Mouse (Mus musculus) lung, embryonic 16.5 days (tissue): ENCODE data around the gene Smap2. TPM values are rescaled to one million over a fixed set of nuclear protein-coding genes. Genes with fewer than 3 reads are reported as not detected.
A peak's percentile ranks its signal among the peaks of the same experiment; 100 is the strongest.

Source experiments
- ATAC-seq: fragments of 200-750 bp; cut with Nextera tagmentation; 2 replicates; pipeline ENCODE4 v1.8.0; 2017; ENCODE audit warnings: low read depth, mild to moderate bottlenecking, moderate library complexity
- H3K27ac ChIP-seq: fragments of 300-500 bp; sonication (generic); 2 replicates; pipeline ENCODE4 v1.5.1; 2014; ENCODE audit warnings: mild to moderate bottlenecking, control low read depth, low read length
- H3K27me3 ChIP-seq: fragments of 300-500 bp; sonication (generic); 2 replicates; pipeline ENCODE4 v1.6.1; 2014; ENCODE audit warnings: low read depth, low read length, mixed read lengths; ENCODE audit not compliant: control insufficient read depth, insufficient read depth
- H3K36me3 ChIP-seq: fragments of 300-500 bp; sonication (generic); 2 replicates; pipeline ENCODE4 v1.6.1; 2014; ENCODE audit warnings: low read length; ENCODE audit not compliant: control insufficient read depth, insufficient read depth
- H3K4me1 ChIP-seq: fragments of 300-500 bp; sonication (generic); replicated peaks from 2 replicates; pipeline ENCODE4 v1.6.1; 2014; ENCODE audit warnings: low read length, mixed read lengths; ENCODE audit not compliant: control insufficient read depth, insufficient read depth
- H3K4me2 ChIP-seq: fragments of 300-500 bp; sonication (generic); 2 replicates; pipeline ENCODE4 v1.6.1; 2014; ENCODE audit warnings: low read depth, low read length, control low read depth
- H3K4me3 ChIP-seq: fragments of 300-500 bp; sonication (generic); 2 replicates; pipeline ENCODE4 v1.5.1; 2014; ENCODE audit warnings: mild to moderate bottlenecking, low read length, control low read depth
- H3K9ac ChIP-seq: fragments of 300-500 bp; sonication (generic); 2 replicates; pipeline ENCODE4 v1.6.1; 2014; ENCODE audit warnings: low read length, control low read depth
- H3K9me3 ChIP-seq: fragments of 300-500 bp; sonication (generic); 2 replicates; pipeline ENCODE4 v1.6.1; 2016; ENCODE audit warnings: low read length; ENCODE audit not compliant: control insufficient read depth
- WGBS: fragments of 180-500 bp; shearing (Covaris S2); extraction: QIAGEN DNeasy Blood & Tissue Kit; methylation state at CpG from one replicate; pipeline ENCODE4 v1.1.7; 2014; 5-methylcytosine and 5-hydroxymethylcytosine counted together
- polyA plus RNA-seq: library from polyadenylated mRNA; unstranded; fragments of >200 nt; fragmentation: Nextera tagmentation; extraction: Ambion mirVana; gene quantifications from 2 replicates; pipeline ENCODE4 v1.2.1, GENCODE M21; 2015

The Smap2 gene
- polyA plus RNA-seq, 1 experiment from 2014 or later: 12.6 TPM

- Histone ChIP-seq H3K9ac (no peak overlapping the region), H3K36me3 (no peaks in the 10 kb centered on the region), H3K4me2 (no peak overlapping the region), H3K4me1 (peaks cover 7% of the 10 kb centered on the region), H3K27me3 (no peaks in the 10 kb centered on the region), H3K4me3 (no peak overlapping the region), H3K9me3 (no peaks in the 10 kb centered on the region), H3K27ac (no peak overlapping the region)
- 76% methylated on average over 11 of the region's 11 CpGs for WGBS
- ATAC-seq: no peak
Measured at GRCm38 (mm10) chr4:121010770-121011549, 6.1 kb downstream of the Smap2 start.

- no peak for ATAC-seq
- Histone ChIP-seq H3K4me3 (no peak overlapping the region), H3K27ac (no peak overlapping the region), H3K9ac (no peak overlapping the region), H3K36me3 (no peaks in the 10 kb centered on the region), H3K4me1 (peaks cover 10% of the 10 kb centered on the region), H3K27me3 (no peaks in the 10 kb centered on the region), H3K4me2 (no peak overlapping the region), H3K9me3 (no peaks in the 10 kb centered on the region)
- WGBS: 66% methylated on average over 5 of the region's 5 CpGs
Measured at GRCm38 (mm10) chr4:121009151-121009550, 7.9 kb downstream of the Smap2 start.

GRCm38 (mm10) chr4:121008071-121008745, 8.8 kb downstream of the Smap2 start:
- Histone ChIP-seq H3K36me3 (no peaks in the 10 kb centered on the region), H3K9ac (no peak overlapping the region), H3K4me3 (no peak overlapping the region), H3K4me1 (peaks cover 18% of the 10 kb centered on the region), H3K27ac (no peak overlapping the region), H3K9me3 (no peaks in the 10 kb centered on the region), H3K4me2 (no peak overlapping the region), H3K27me3 (no peaks in the 10 kb centered on the region)
- no peak for ATAC-seq
- 54% methylated on average over 3 of the region's 3 CpGs for WGBS

GRCm38 (mm10) chr4:121007006-121007405, 10.0 kb downstream of the Smap2 start:
- Histone ChIP-seq H3K27ac (no peak overlapping the region), H3K4me2 (no peak overlapping the region), H3K27me3 (no peaks in the 10 kb centered on the region), H3K36me3 (no peaks in the 10 kb centered on the region), H3K9ac (no peak overlapping the region), H3K4me1 (peaks cover 28% of the 10 kb centered on the region), H3K4me3 (no peak overlapping the region), H3K9me3 (no peaks in the 10 kb centered on the region)
- no peak for ATAC-seq

- H3K4me1 ChIP-seq: peaks cover 29% of the 10 kb centered on the region
- no peak overlapping the region for H3K4me3 ChIP-seq
- H3K27ac ChIP-seq: no peak overlapping the region
- no peak for ATAC-seq
- H3K36me3 ChIP-seq: no peaks in the 10 kb centered on the region
- no peaks in the 10 kb centered on the region for H3K27me3 ChIP-seq
- no peak overlapping the region for H3K9ac ChIP-seq
- 54% methylated on average over 4 of the region's 4 CpGs for WGBS
- H3K4me2 ChIP-seq: no peak overlapping the region
- H3K9me3 ChIP-seq: no peaks in the 10 kb centered on the region
Measured at GRCm38 (mm10) chr4:121004679-121005078, 12.4 kb downstream of the Smap2 start.

GRCm38 (mm10) chr4:121003611-121004091, 13.4 kb downstream of the Smap2 start:
- WGBS: 18% methylated on average over 3 of the region's 3 CpGs
- H3K4me3 ChIP-seq: no peak overlapping the region
- H3K9ac ChIP-seq: no peak overlapping the region
- no peaks in the 10 kb centered on the region for H3K36me3 ChIP-seq
- H3K9me3 ChIP-seq: no peaks in the 10 kb centered on the region
- 0 out of 2 replicates have a peak overlapping the region, but pooled peaks have one; percentile 44 for H3K27ac ChIP-seq
- ATAC-seq: no peak
- H3K4me1 ChIP-seq: peaks cover 29% of the 10 kb centered on the region
- H3K27me3 ChIP-seq: no peaks in the 10 kb centered on the region
- no peak overlapping the region for H3K4me2 ChIP-seq

GRCm38 (mm10) chr4:121002400-121003171, 14.5 kb downstream of the Smap2 start:
- Histone ChIP-seq H3K9me3 (no peaks in the 10 kb centered on the region), H3K4me3 (no peak overlapping the region), H3K27me3 (no peaks in the 10 kb centered on the region), H3K27ac (peak overlapping the region; percentile 18), H3K9ac (no peak overlapping the region), H3K36me3 (no peaks in the 10 kb centered on the region), H3K4me1 (peaks cover 29% of the 10 kb centered on the region), H3K4me2 (peak overlapping the region; percentile 1; the same call in 1 of the 2 replicates)
- 26% methylated on average over 8 of the region's 8 CpGs for WGBS
- peak; percentile 85 for ATAC-seq

- H3K36me3 ChIP-seq: no peaks in the 10 kb centered on the region
- H3K9me3 ChIP-seq: no peaks in the 10 kb centered on the region
- no peaks in the 10 kb centered on the region for H3K27me3 ChIP-seq
- no peak overlapping the region for H3K4me2 ChIP-seq
- H3K9ac ChIP-seq: no peak overlapping the region
- H3K27ac ChIP-seq: no peak overlapping the region; the same call in 1 of the 2 replicates
- H3K4me3 ChIP-seq: no peak overlapping the region
- WGBS: 35% methylated on average over 1 of the region's 1 CpGs
- peaks cover 30% of the 10 kb centered on the region for H3K4me1 ChIP-seq
- ATAC-seq: peak; percentile 63
Measured at GRCm38 (mm10) chr4:121001659-121002058, 15.4 kb downstream of the Smap2 start.

GRCm38 (mm10) chr4:121001042-121001441, 16.0 kb downstream of the Smap2 start:
- Histone ChIP-seq H3K36me3 (no peaks in the 10 kb centered on the region), H3K27ac (no peak overlapping the region), H3K4me2 (no peak overlapping the region), H3K4me3 (no peak overlapping the region), H3K27me3 (no peaks in the 10 kb centered on the region), H3K4me1 (peaks cover 36% of the 10 kb centered on the region), H3K9ac (no peak overlapping the region), H3K9me3 (no peaks in the 10 kb centered on the region)
- no peak for ATAC-seq
- 79% methylated on average over 2 of the region's 2 CpGs for WGBS
